Mouse (Mus musculus) embryonic fibroblast, embryonic 13.5 days (primary cell): ENCODE results near the gene Brdt.

Experiments used
- CTCF ChIP-seq: IDR thresholded peaks from 2 replicates; pipeline ENCODE4 v1.5.1; 2011; ENCODE audit warnings: mild to moderate bottlenecking, control low read depth, low read length, moderate library complexity, borderline replicate concordance; ENCODE audit not compliant: insufficient read depth
- POLR2A ChIP-seq: IDR thresholded peaks from 2 replicates; pipeline ENCODE4 v1.6.1; 2011; ENCODE audit warnings: low read depth, mild to moderate bottlenecking, control low read depth, low read length, moderate library complexity

DNA sequence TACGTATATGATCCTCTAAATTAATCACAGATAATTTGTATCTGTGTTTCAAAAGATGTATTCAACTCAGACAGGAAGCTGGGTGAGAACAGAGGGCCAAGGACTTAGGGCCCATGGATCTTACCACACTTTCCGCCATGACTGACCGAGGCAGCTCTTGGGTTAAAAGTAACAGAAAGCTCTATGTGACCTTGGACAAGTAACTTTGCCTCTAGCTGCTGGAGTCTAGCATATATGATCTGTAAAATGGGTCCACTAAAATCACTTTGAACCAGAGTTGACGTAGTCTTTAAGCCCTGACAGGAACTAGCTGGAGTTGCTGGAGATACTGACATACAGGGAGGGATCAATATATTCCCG is 43.1 kb upstream of the Brdt start:
- TF ChIP-seq CTCF: no peak
- TF ChIP-seq POLR2A: no peak
